Mouse (Mus musculus) bone marrow macrophage, adult 2 months (primary cell): Measurements from ENCODE around the gene Eif2b4. TPM values are rescaled to one million over a fixed set of nuclear protein-coding genes. Genes with fewer than 3 reads are reported as not detected.

Experiments
- H3K27ac ChIP-seq: 2 replicates; pipeline ENCODE4 v1.5.1; 2012; ENCODE audit warnings: low read depth, low read length; ENCODE audit not compliant: insufficient read depth
- H3K4me1 ChIP-seq: 2 replicates; pipeline ENCODE4 v1.6.1; 2012; ENCODE audit warnings: low read length; ENCODE audit not compliant: control insufficient read depth, insufficient read depth
- H3K4me3 ChIP-seq: 2 replicates; pipeline ENCODE4 v1.5.1; 2012; ENCODE audit warnings: mild to moderate bottlenecking, low read length, moderate library complexity; ENCODE audit not compliant: insufficient read depth
- CTCF ChIP-seq: IDR thresholded peaks from 2 replicates; pipeline ENCODE4 v1.5.1; 2012; ENCODE audit warnings: low read depth, mild to moderate bottlenecking, low read length, moderate library complexity
- POLR2A ChIP-seq: IDR thresholded peaks from 2 replicates; pipeline ENCODE4 v1.6.1; 2012; ENCODE audit warnings: mild to moderate bottlenecking, low read depth, low read length, borderline replicate concordance
- polyA plus RNA-seq: library from polyadenylated mRNA; stranded (reverse); fragments of >200 nt; gene quantifications from 2 replicates; pipeline ENCODE4 v1.2.4, GENCODE M21; 2012; ENCODE audit not compliant: missing spikeins, insufficient read depth, insufficient read length

Eif2b4 gene
- polyA plus RNA-seq, 1 experiment, result 28.3 TPM

DNA sequence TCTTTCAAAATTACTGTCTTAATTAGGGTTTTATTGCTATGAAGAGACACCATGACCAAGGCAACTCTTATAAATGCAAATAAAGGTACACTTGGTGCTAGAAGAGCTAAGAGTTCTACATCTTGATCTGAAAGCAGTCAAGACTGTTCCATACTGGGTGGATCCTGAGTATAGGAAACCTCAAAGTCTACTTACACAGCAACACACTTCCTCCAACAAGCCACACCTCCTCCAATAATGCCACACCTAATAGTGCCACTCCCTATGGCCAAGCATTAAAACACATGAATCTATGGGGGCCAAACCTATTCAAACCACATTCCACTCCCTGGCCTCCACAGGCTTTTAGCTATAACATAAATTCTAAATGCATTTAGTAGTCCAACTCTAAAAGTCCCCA, 30.8 kb downstream of the Eif2b4 start:
- H3K27ac ChIP-seq, result no peak overlapping the region
- no peaks in the 10 kb centered on the region; the same call in 1 of the 2 replicates for H3K4me1 ChIP-seq
- H3K4me3 ChIP-seq, result no peak overlapping the region
- TF ChIP-seq CTCF (no peak), POLR2A (no peak)

DNA sequence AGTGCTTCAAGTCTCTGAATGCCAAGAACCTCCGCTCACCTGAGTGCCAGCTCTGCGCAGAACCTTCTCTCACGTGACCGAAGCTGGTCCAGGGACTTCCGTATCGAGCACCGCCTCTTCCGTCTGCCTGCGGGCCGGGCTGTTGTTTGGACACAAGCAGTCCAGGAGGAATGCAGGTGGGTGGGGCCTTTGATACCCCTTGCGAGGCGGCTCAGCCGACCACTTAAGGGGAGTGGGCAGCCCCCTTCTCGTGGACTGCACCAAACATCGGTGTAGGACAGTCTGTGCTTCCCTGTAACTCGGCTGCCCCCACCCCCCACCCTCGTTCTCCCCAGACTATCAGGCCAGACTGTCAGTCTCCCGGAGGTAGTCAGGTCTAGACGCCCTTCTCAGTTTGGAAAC, 39.1 kb downstream of the Eif2b4 start, which contains the start of gene Mpv17:
TSS of gene Mpv17 (minus strand) at position 100 of the 402 bp plus-strand sequence.
- TF ChIP-seq CTCF, result no peak
- no peak for TF ChIP-seq POLR2A

DNA sequence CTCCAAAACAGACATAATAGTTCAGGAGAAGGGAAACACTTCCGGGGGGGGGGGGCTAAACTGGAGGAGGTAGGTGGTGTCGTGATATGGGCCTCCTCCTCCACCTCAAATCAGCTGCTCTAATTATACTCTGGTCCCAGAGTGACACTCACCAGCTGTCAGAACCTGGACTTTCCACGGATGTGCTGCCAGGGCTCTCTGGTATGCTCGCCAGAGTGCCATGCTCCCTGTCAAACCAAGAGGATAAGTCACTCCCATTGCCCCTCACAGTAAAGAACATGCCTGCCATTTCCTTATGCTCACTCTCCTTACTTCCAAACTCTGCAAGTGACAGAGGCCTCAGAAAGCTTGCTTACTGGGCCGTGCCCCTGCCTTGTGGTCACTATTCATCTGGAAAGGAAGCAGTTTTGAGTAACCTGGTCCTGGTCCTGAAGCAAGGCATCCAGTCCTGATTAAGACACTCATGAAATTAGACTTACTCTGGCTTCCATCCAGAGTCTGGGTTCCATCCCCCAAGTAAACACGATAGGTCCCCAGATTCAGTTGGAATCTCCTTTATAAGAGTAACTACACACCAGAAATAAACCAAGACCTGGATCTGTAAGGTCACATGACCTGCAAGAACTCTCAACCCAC, 39.6 kb downstream of the Eif2b4 start:
- no peak overlapping the region for H3K27ac ChIP-seq
- TF ChIP-seq CTCF (no peak), POLR2A (no peak)
- H3K4me1 ChIP-seq, result peaks cover 5% of the 10 kb centered on the region
- H3K4me3 ChIP-seq, result peak overlapping the region; percentile 81

More for the DNA sequence above, 39.1 kb downstream of the Eif2b4 start, which contains the start of gene Mpv17:
- H3K4me3 ChIP-seq, result peak within 1 kb of the TSS; percentile 81
- peaks cover 5% of the 10 kb centered on the region for H3K4me1 ChIP-seq
- no peak within 1 kb of the TSS for H3K27ac ChIP-seq

DNA sequence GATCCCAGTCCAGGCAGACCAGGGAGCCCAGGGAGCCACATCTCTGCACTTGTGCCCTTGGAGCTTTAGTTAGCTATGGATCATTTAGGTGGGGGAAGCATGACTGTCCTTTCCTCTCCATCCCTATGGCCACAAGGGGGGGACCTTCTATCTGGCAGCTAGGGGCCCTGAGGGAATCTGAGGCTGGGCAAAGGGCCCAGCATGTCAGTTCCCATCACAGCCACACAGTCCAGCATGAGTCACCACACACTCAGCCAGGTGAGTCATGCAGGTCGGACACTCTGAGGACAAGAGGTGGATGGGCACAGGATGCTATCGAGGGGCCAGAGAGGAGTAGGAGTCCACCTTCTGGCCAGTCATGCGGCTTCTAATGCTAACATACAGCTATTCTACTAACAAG, 41.5 kb downstream of the Eif2b4 start:
- H3K27ac ChIP-seq, result no peak overlapping the region
- H3K4me1 ChIP-seq, result peaks cover 5% of the 10 kb centered on the region
- H3K4me3 ChIP-seq, result no peak overlapping the region
- TF ChIP-seq POLR2A (no peak), CTCF (no peak)

DNA sequence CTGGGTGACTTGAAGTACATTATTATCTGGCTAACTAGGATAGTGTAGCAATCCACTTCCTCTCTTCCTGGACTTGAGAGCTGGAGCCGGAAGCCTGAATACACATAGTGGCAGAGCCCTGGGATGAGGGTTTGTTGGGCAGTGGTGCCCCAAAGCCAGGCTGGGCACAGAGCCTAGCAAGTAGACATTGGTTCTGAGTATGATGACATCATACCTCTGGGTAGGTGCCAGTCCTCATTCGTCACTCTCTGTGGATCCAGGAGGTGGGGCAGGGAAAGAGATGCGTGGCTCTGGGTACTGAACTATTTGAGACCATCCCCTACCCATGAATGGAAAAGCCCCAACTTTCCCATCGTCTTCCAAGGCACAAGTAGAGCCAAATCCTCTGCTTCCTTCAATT, 43.4 kb downstream of the Eif2b4 start:
- H3K4me3 ChIP-seq, result no peak overlapping the region
- no peak overlapping the region for H3K27ac ChIP-seq
- peaks cover 5% of the 10 kb centered on the region for H3K4me1 ChIP-seq
- TF ChIP-seq CTCF, result no peak
- no peak for TF ChIP-seq POLR2A

DNA sequence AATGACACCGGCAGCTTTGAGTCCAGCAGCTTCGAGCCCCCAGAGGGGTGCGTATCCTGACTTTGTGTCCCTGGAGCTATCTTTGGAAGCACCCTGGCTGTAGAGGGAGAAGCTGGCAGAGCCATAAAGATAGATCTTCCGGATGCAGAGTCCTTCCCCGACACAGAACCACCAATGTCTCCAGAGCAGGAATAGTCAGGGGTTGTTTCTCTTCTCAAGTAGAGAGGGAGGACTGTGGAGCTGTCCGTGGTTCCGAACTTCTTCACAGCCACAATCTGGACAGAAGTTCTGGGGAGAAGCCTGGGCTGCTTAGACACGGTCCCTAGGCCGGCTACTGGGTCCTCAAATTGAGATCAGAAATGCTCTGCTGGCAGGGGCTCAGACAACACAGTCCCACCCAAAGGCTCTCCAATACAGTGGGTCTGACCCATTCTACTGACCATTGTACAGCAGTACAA, 54.2 kb downstream of the Eif2b4 start:
- no peak for TF ChIP-seq POLR2A
- no peak for TF ChIP-seq CTCF
- H3K4me3 ChIP-seq, result no peak overlapping the region

DNA sequence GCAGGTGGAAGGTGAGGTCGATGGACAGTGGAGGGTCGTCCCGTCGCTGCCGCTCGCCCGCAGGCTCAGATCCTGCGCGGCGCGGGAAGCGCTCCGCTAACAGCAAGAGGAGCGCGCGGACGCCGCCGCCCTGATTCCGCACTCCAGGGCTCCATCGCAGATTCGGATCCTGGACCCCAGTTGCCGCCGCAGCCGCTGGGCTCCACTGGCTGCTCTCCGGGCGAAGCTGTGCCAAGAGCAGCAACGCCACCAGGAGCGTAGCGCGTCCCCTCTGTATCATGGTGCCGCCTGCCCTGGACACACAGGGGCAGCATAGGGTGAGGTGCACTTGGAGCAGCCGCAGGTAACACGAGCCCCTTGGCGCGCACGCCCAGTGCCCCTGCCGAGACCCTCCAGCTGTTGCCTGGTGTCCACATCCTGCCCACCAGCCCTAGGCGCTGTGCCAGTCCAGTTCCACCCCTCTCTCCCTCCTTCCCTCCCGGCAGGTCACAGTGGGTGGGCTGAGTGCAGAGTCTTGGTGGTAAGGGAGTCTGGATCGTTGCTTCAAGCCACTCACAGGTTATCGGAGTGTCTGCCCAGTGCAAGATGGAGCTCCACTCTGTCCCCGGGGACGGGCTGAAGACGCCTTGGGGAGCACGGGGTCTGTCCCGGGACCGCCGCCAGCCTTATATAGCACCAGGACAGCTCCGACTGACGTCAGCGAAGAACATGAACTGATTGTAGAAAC, 54.8 kb downstream of the Eif2b4 start, which contains the start of gene Ucn:
TSS of gene Ucn (minus strand) at position 589 of the 727 bp plus-strand sequence.
- Histone ChIP-seq H3K4me3 (no peak within 1 kb of the TSS), H3K27ac (no peak within 1 kb of the TSS), H3K4me1 (no peaks in the 10 kb centered on the region)
- TF ChIP-seq POLR2A (no peak), CTCF (no peak)

More for the DNA sequence above, 54.2 kb downstream of the Eif2b4 start:
- H3K4me1 ChIP-seq, result no peaks in the 10 kb centered on the region
- H3K27ac ChIP-seq, result no peak overlapping the region

DNA sequence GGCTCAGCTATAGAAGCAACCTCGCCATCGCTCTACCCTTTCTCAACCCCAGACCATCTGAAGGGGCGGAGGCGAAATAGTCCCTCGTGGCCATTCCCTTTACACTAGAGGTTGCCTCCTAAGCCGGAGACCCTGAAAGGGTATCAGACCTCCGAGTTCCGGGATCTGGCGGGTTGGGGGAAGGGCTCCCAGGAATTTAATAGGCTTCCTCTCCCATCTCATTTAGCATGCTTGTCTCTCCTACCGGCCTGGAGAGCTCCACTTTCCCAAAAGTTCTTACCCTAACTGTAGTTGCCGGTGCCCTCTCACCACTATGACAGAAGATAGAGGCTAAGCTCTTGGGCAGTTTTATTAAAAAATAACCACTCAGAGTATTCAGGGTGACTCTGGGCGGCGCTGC, 55.6 kb downstream of the Eif2b4 start:
- Histone ChIP-seq H3K4me3 (no peak overlapping the region), H3K27ac (no peak overlapping the region), H3K4me1 (no peaks in the 10 kb centered on the region)
- TF ChIP-seq CTCF, result no peak
- TF ChIP-seq POLR2A, result no peak

Other genes with a start within 250 kb of the Eif2b4 start
- not detected in 2 replicates for gene Cgref1, start 247.8 kb downstream of the Eif2b4 start, polyA plus RNA-seq
- 131 and 140 TPM in 2 replicates for gene Preb, start 233.1 kb downstream of the Eif2b4 start, polyA plus RNA-seq
- gene Tcf23, start 224.8 kb downstream of the Eif2b4 start, polyA plus RNA-seq, result not detected in 2 replicates
- 114 and 133 TPM in 2 replicates for gene Atraid, start 145.1 kb downstream of the Eif2b4 start, polyA plus RNA-seq
- 5.5 and 7.5 TPM in 2 replicates for gene Slc5a6, start 144.5 kb downstream of the Eif2b4 start, polyA plus RNA-seq
- 4.2 and 4.6 TPM in 2 replicates for gene Cad, start 138.7 kb downstream of the Eif2b4 start, polyA plus RNA-seq
- not detected in 2 replicates for gene Dnajc5g, start 87.1 kb downstream of the Eif2b4 start, polyA plus RNA-seq
- not detected in 2 replicates for gene Slc30a3, start 85.2 kb downstream of the Eif2b4 start, polyA plus RNA-seq
- gene Trim54, start 76.7 kb downstream of the Eif2b4 start, polyA plus RNA-seq, result not detected in 2 replicates
- not detected in 2 replicates for gene Ucn, start 54.6 kb downstream of the Eif2b4 start, polyA plus RNA-seq
- gene Mpv17, start 39.2 kb downstream of the Eif2b4 start, polyA plus RNA-seq, result 75.0 and 75.3 TPM in 2 replicates
- gene Gm29609, start 13.5 kb downstream of the Eif2b4 start, polyA plus RNA-seq, result 0.93 and 2.7 TPM in 2 replicates
- 80.4 and 90.2 TPM in 2 replicates for gene Gtf3c2, start 13.3 kb downstream of the Eif2b4 start, polyA plus RNA-seq
- 80.3 and 85.8 TPM in 2 replicates for gene Snx17, start 203 bp downstream of the Eif2b4 start, polyA plus RNA-seq
- 32.3 and 33.1 TPM in 2 replicates for gene Zfp513, start 8.9 kb upstream of the Eif2b4 start, polyA plus RNA-seq
- gene Ppm1g, start 27.3 kb upstream of the Eif2b4 start, polyA plus RNA-seq, result 61.2 and 67.7 TPM in 2 replicates
- gene Nrbp1, start 47.4 kb upstream of the Eif2b4 start, polyA plus RNA-seq, result 84.1 and 85.8 TPM in 2 replicates
- not detected in 2 replicates for gene Gm9970, start 47.8 kb upstream of the Eif2b4 start, polyA plus RNA-seq
- 4.6 and 8.3 TPM in 2 replicates for gene Krtcap3, start 58.3 kb upstream of the Eif2b4 start, polyA plus RNA-seq
- gene Ift172, start 97.7 kb upstream of the Eif2b4 start, polyA plus RNA-seq, result 36.9 and 45.0 TPM in 2 replicates
- not detected in 2 replicates for gene Fndc4, start 102.7 kb upstream of the Eif2b4 start, polyA plus RNA-seq
- not detected in 2 replicates for gene Gckr, start 104.0 kb upstream of the Eif2b4 start, polyA plus RNA-seq